In genomic region chr9:72458233-72458632, GRCm38 (mm10) we compare ENCODE assay signal across 8 mouse cellular contexts. TPM values are rescaled to one million over a fixed set of nuclear protein-coding genes. Genes with fewer than 3 reads are reported as not detected.
A peak's percentile ranks its signal among the peaks of the same experiment; 100 is the strongest.
DNase-seq lines count a peak whose midpoint lies in the region; ATAC-seq lines count a peak whose summit lies in the region.

No protein-coding gene starts in this region.

- H3K4me1 ChIP-seq in intestine, embryonic 16.5 days (ENCODE audit: control insufficient read depth, insufficient read depth, low read length) = no peaks in the 10 kb centered on the region
- no peaks in the 10 kb centered on the region for H3K4me1 ChIP-seq in midbrain, embryonic 13.5 days (replicated peaks)

- 15% methylated on average over 5 of the region's 5 CpGs for WGBS in intestine, embryonic 16.5 days
- WGBS in midbrain, embryonic 13.5 days = 22% methylated on average over 5 of the region's 5 CpGs

- no peak overlapping the region for H3K4me2 ChIP-seq in intestine, embryonic 16.5 days (ENCODE audit: low read depth, low read length)
- no peak overlapping the region for H3K4me2 ChIP-seq in midbrain, embryonic 13.5 days (replicated peaks)

- no peaks in the 10 kb centered on the region for H3K27me3 ChIP-seq in intestine, embryonic 16.5 days (replicated peaks; ENCODE audit: control insufficient read depth, insufficient read depth, low read length)
- no peaks in the 10 kb centered on the region for H3K27me3 ChIP-seq in midbrain, embryonic 13.5 days

- ATAC-seq in intestine, embryonic 16.5 days = peak; percentile 81
- ATAC-seq in midbrain, embryonic 13.5 days = peak; percentile 75

- no peak overlapping the region for H3K4me3 ChIP-seq in intestine, embryonic 16.5 days (ENCODE audit: low read length)
- no peak overlapping the region for H3K4me3 ChIP-seq in midbrain, embryonic 13.5 days (replicated peaks)

- no peak overlapping the region for H3K9ac ChIP-seq in intestine, embryonic 16.5 days (ENCODE audit: low read depth, low read length)
- H3K9ac ChIP-seq in midbrain, embryonic 13.5 days (replicated peaks) = no peak overlapping the region

- peak; percentile 52 for DNase-seq in ovary, postnatal 36 days (ENCODE audit: low spot score)
- no peak for DNase-seq in ovary, postnatal 10 days (ENCODE audit: low spot score)
- DNase-seq in cerebellum, adult 8-10 months = peak; percentile 51
- peak; percentile 41 to 87 for DNase-seq in frontal cortex, adult 2 months (ENCODE audit: extremely low spot score in 1 of 2, low spot score in 1 of 2)
- DNase-seq in left cerebral cortex, postnatal 36 days (ENCODE audit: low spot score in 2 of 2) = peak; percentile 38 to 60
- peak; percentile 45 to 79 for DNase-seq in spleen, postnatal 10 days (ENCODE audit: low spot score in 2 of 2)

- H3K9me3 ChIP-seq in intestine, embryonic 16.5 days (ENCODE audit: control insufficient read depth, low read length) = no peaks in the 10 kb centered on the region
- H3K9me3 ChIP-seq in midbrain, embryonic 13.5 days = no peaks in the 10 kb centered on the region

- intact Hi-C loops in left cerebral cortex, postnatal 36 days (cut with DNase I) = loop anchor here (5.0 to 10.0 kb wide), 3 partner anchors 74 to 217 kb away; partner anchors contain the start of gene Rfx7

- H3K27ac ChIP-seq in intestine, embryonic 16.5 days (ENCODE audit: low read length) = no peak overlapping the region
- H3K27ac ChIP-seq in midbrain, embryonic 13.5 days = no peak overlapping the region

- no peaks in the 10 kb centered on the region for H3K36me3 ChIP-seq in intestine, embryonic 16.5 days (ENCODE audit: control insufficient read depth, insufficient read depth, low read length)
- peaks cover 37% of the 10 kb centered on the region for H3K36me3 ChIP-seq in midbrain, embryonic 13.5 days

RNA-seq across cellular contexts. Expression of gene Mns1, which starts 20.4 kb away (rescaled TPM):
- 2.3 and 2.5 TPM in 2 replicates for polyA plus RNA-seq in frontal cortex, adult 2 months (2012; rRNA removed)
- 10.7 and 13.7 TPM in 2 replicates for polyA plus RNA-seq in intestine, embryonic 16.5 days (2015; fragmentation: Nextera tagmentation; extraction: Ambion mirVana)
- total RNA-seq in left cerebral cortex, postnatal 36 days (2021) = 1 to 10 TPM; 1.0 to 1.1 TPM
- polyA plus RNA-seq in midbrain, embryonic 13.5 days (2015; fragmentation: Nextera tagmentation; extraction: Ambion mirVana) = 16.1 and 19.9 TPM in 2 replicates

RNA-seq across cellular contexts. Expression of gene Tex9, which starts 33.8 kb away (rescaled TPM):
- polyA plus RNA-seq in frontal cortex, adult 2 months (2012; rRNA removed) = 20.3 and 24.5 TPM in 2 replicates
- 13.3 and 14.1 TPM in 2 replicates for polyA plus RNA-seq in intestine, embryonic 16.5 days (2015; fragmentation: Nextera tagmentation; extraction: Ambion mirVana)
- total RNA-seq in left cerebral cortex, postnatal 36 days (2021) = 10 to 100 TPM in 1 of 2 experiments, 1 to 10 TPM in 1; 9.5 to 14.8 TPM
- polyA plus RNA-seq in midbrain, embryonic 13.5 days (2015; fragmentation: Nextera tagmentation; extraction: Ambion mirVana) = 50.7 and 53.0 TPM in 2 replicates
